Mouse (Mus musculus) cortical plate, adult 2 months (tissue): ENCODE data around the gene Plcl1. TPM values are rescaled to one million over a fixed set of nuclear protein-coding genes. Genes with fewer than 3 reads are reported as not detected.

Experiments used
- H3K27ac ChIP-seq: fragments of 200-500 bp; 2 replicates; pipeline ENCODE4 v1.5.1; 2012; ENCODE audit warnings: low read length, control low read depth, inconsistent platforms; ENCODE audit not compliant: insufficient read depth
- H3K4me1 ChIP-seq: fragments of 200-500 bp; 2 replicates; pipeline ENCODE4 v1.6.1; 2011; ENCODE audit warnings: low read length; ENCODE audit not compliant: control insufficient read depth, insufficient read depth
- H3K4me3 ChIP-seq: fragments of 200-500 bp; 2 replicates; pipeline ENCODE4 v1.5.1; 2011; ENCODE audit warnings: mild to moderate bottlenecking, low read length, control low read depth; ENCODE audit not compliant: insufficient read depth
- CTCF ChIP-seq: fragments of 200-500 bp; IDR thresholded peaks from 2 replicates; pipeline ENCODE4 v1.5.1; 2011; ENCODE audit warnings: mild to moderate bottlenecking, control low read depth, low read length; ENCODE audit not compliant: insufficient read depth; ENCODE audit errors: extremely low read depth
- POLR2A ChIP-seq: fragments of 200-500 bp; IDR thresholded peaks from 2 replicates; pipeline ENCODE4 v1.6.1; 2011; ENCODE audit warnings: mild to moderate bottlenecking, low read length, control low read depth; ENCODE audit not compliant: insufficient read depth; ENCODE audit errors: extremely low read depth
- polyA plus RNA-seq: library from polyadenylated mRNA; depleted of rRNA; stranded (reverse); fragments of >200 nt; gene quantifications from 2 replicates; pipeline ENCODE4 v1.2.3, GENCODE M21; 2012

Gene Plcl1
- polyA plus RNA-seq, 1 experiment = 8.6 TPM

- Histone ChIP-seq H3K4me3 (no peak overlapping the region), H3K27ac (no peak overlapping the region), H3K4me1 (no peaks in the 10 kb centered on the region)
- TF ChIP-seq CTCF = no peak
- no peak for TF ChIP-seq POLR2A
Measured at GRCm38 (mm10) chr1:55704707-55705106, 299.0 kb downstream of the Plcl1 start.

DNA sequence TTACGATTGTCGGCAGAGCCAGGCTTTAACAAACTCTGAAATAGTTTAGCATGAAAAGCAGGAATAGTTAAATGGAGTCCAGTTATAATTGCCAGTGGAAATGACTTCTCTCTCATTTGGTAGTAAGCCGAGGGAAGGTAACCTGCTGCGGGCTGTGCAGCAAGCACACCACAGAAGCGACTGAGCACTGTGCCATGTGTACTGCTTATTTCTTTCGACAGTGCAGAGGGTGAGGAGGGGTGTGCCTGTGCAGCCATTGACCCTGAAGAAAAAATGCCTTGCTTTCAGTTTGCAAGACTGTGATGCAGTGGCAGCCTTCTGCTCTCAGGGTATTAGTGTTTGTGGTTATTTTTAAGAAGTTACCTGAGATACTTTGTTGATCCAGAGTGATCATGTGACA, 299.5 kb downstream of the Plcl1 start:
- Histone ChIP-seq H3K4me1 (no peaks in the 10 kb centered on the region), H3K4me3 (no peak overlapping the region), H3K27ac (no peak overlapping the region)
- TF ChIP-seq CTCF (no peak), POLR2A (no peak)

GRCm38 (mm10) chr1:55705756-55706155, 300.0 kb downstream of the Plcl1 start:
- H3K4me1 ChIP-seq = no peaks in the 10 kb centered on the region
- no peak for TF ChIP-seq CTCF
- no peak for TF ChIP-seq POLR2A
- H3K4me3 ChIP-seq = no peak overlapping the region
- H3K27ac ChIP-seq = no peak overlapping the region

DNA sequence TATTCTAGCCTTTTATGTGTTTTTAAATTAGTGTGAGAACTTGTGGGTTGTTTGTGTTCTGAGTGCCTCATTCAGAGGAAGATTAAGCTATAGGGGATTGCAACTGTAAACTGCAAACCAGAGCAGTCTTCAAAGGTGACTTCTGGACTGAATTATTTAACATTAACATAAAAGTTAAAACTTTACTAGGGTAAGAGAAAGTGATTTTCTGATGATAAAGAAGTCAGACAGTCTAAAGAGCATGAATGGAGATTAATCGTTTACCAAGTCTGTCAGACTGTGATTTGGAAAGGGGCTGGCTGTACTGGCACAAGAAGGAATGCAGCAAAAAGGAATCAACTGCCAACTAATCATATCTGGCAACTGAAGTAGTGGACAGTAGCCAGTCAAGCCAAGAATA, 301.2 kb downstream of the Plcl1 start:
- Histone ChIP-seq H3K27ac (no peak overlapping the region), H3K4me1 (no peaks in the 10 kb centered on the region), H3K4me3 (no peak overlapping the region)
- TF ChIP-seq POLR2A (no peak), CTCF (no peak)

- TF ChIP-seq CTCF = no peak
- TF ChIP-seq POLR2A = no peak
- Histone ChIP-seq H3K4me3 (no peak overlapping the region), H3K27ac (no peak overlapping the region), H3K4me1 (no peaks in the 10 kb centered on the region)
Measured at GRCm38 (mm10) chr1:55717283-55717803, 311.6 kb downstream of the Plcl1 start.

DNA sequence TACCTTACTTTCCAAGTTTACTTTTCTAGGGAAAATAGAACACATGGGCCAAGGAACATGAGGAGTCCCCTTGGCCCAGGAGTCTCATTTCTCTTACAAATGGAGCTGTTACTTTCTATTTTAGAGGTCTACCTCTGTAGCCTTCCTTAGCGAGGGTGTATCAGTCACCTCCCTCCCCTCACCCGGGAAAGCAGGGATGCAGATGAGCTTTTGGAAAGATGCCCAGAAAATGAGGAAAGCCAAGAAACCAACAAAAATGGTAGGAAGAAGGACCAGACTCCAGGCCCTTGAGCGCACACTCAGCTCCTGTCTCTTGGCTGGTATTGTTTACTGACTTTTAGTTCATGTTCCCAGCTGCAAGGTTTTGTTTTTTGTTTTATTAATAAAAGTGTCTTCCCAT, 319.7 kb downstream of the Plcl1 start:
- peaks cover 1% of the 10 kb centered on the region; the same call in 1 of the 2 replicates for H3K4me1 ChIP-seq
- no peak overlapping the region for H3K4me3 ChIP-seq
- no peak for TF ChIP-seq POLR2A
- no peak for TF ChIP-seq CTCF

GRCm38 (mm10) chr1:55729332-55729731, 323.6 kb downstream of the Plcl1 start:
- H3K27ac ChIP-seq = no peak overlapping the region
- no peak overlapping the region for H3K4me3 ChIP-seq
- H3K4me1 ChIP-seq = peaks cover 1% of the 10 kb centered on the region; the same call in 1 of the 2 replicates
- TF ChIP-seq CTCF (no peak), POLR2A (no peak)

More for the DNA sequence above, 319.7 kb downstream of the Plcl1 start:
- H3K27ac ChIP-seq = no peak overlapping the region

GRCm38 (mm10) chr1:55732951-55733350, 327.2 kb downstream of the Plcl1 start:
- peak overlapping the region; percentile 47; the same call in 1 of the 2 replicates for H3K27ac ChIP-seq
- H3K4me1 ChIP-seq = peaks cover 1% of the 10 kb centered on the region; the same call in 1 of the 2 replicates
- no peak overlapping the region for H3K4me3 ChIP-seq
- no peak for TF ChIP-seq CTCF
- no peak for TF ChIP-seq POLR2A

DNA sequence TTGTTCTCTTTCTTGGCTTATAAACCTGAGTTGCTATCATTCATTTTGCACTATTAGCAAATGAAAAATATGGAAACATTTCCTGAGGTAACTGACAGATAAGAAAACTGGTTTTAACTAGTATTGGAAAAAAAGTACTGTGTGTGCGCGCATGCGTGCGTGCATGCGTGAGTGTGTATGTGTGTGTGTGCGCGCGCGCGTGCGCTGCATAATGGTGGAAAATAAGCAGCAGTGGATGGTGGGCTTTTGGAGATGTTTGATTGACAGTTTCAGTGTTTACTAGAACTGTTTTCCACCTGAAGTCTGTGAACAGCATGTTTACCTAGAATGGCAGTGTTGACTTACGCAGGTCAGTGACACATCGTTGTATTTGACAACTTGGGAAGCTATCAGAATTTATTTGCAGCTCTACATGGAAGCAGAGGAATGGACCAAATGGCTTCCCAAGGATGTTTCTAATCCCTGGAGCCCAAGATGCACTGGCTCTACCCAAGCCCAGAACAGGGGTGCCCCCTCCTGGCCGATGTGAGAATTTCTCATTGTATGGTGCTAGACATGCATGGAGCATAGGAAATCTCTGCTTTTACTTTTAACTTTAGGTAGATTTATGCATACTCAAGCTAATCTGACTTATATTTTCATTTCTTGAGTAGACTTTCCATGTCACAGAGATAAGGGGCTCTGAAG, 330.5 kb downstream of the Plcl1 start:
- Histone ChIP-seq H3K4me1 (peaks cover 1% of the 10 kb centered on the region; the same call in 1 of the 2 replicates), H3K4me3 (no peak overlapping the region), H3K27ac (no peak overlapping the region)
- TF ChIP-seq POLR2A (no peak), CTCF (peak; percentile 85)

DNA sequence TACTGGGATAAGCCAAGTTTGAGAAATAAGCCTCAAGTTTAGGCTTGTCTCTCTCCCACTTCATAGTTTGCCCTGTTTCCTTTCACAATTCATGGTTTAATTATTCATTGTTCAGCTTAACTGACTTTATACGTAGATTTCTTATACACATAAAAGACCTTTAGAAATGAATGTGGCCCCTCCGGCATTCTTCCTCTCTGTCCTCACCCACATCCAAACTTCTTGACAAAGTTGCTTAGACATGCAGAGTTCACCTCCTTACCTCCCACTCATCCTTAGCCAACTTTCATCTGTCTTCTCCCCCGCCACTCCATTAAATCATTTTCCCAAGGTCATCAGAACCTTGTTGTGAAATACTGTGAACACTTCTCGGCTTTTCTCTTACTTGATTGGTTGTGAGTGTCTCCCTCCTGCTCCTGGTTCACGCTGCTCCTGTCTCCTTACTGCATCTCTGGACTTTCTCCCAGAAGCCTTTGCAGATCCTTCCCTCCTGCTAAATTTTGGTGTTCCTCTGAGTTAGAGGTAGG, 331.1 kb downstream of the Plcl1 start:
- TF ChIP-seq CTCF = no peak
- TF ChIP-seq POLR2A = no peak
- Histone ChIP-seq H3K27ac (no peak overlapping the region), H3K4me1 (peaks cover 1% of the 10 kb centered on the region; the same call in 1 of the 2 replicates), H3K4me3 (no peak overlapping the region)
